Mouse (Mus musculus) lung, postnatal 0 days (tissue): ENCODE data around the gene Cd63. TPM values are rescaled to one million over a fixed set of nuclear protein-coding genes. Genes with fewer than 3 reads are reported as not detected.

Experiments
- ATAC-seq: fragments of 200-750 bp; cut with Nextera tagmentation; 2 replicates; pipeline ENCODE4 v1.8.0; 2017; ENCODE audit warnings: moderate library complexity
- DNase-seq: peaks from one replicate; pipeline ENCODE4 v3.0.0-alpha.2; 2016; ENCODE audit warnings: low spot score
- H3K27ac ChIP-seq: fragments of 300-500 bp; sonication (generic); 2 replicates; pipeline ENCODE4 v1.5.1; 2014; ENCODE audit warnings: antibody characterized with exemption, mild to moderate bottlenecking, low read length, mixed read lengths
- H3K27me3 ChIP-seq: fragments of 300-500 bp; sonication (generic); replicated peaks from 2 replicates; pipeline ENCODE4 v1.6.1; 2014; ENCODE audit warnings: low read length, mixed read lengths; ENCODE audit not compliant: insufficient read depth
- H3K36me3 ChIP-seq: fragments of 300-500 bp; sonication (generic); 2 replicates; pipeline ENCODE4 v1.6.1; 2014; ENCODE audit warnings: low read length, mixed read lengths; ENCODE audit not compliant: insufficient read depth
- H3K4me1 ChIP-seq: fragments of 300-500 bp; sonication (generic); 2 replicates; pipeline ENCODE4 v1.6.1; 2014; ENCODE audit warnings: antibody characterized with exemption, low read depth, low read length, mixed read lengths; ENCODE audit not compliant: insufficient read depth
- H3K4me2 ChIP-seq: fragments of 300-500 bp; sonication (generic); replicated peaks from 2 replicates; pipeline ENCODE4 v1.6.1; 2014; ENCODE audit warnings: low read depth, mild to moderate bottlenecking, low read length, moderate library complexity, mixed read lengths
- H3K4me3 ChIP-seq: fragments of 300-500 bp; sonication (generic); 2 replicates; pipeline ENCODE4 v1.5.1; 2014; ENCODE audit warnings: low read depth, low read length
- H3K9ac ChIP-seq: fragments of 300-500 bp; sonication (generic); replicated peaks from 2 replicates; pipeline ENCODE4 v1.6.1; 2014; ENCODE audit warnings: low read depth, mild to moderate bottlenecking
- H3K9me3 ChIP-seq: fragments of 300-500 bp; sonication (generic); 2 replicates; pipeline ENCODE4 v1.6.1; 2016; ENCODE audit warnings: low read length, mixed read lengths
- CTCF ChIP-seq: IDR thresholded peaks from 2 replicates; pipeline ENCODE4 v1.5.1; 2016; ENCODE audit warnings: antibody characterized with exemption, mild to moderate bottlenecking
- EP300 ChIP-seq: IDR thresholded peaks from 2 replicates; pipeline ENCODE4 v1.6.1; 2016; ENCODE audit warnings: antibody characterized with exemption, mild to moderate bottlenecking, control low read depth
- WGBS: fragments of 180-500 bp; shearing (Covaris S2); extraction: QIAGEN DNeasy Blood & Tissue Kit; methylation state at CpG from one replicate; pipeline ENCODE4 v1.1.7; 2014; 5-methylcytosine and 5-hydroxymethylcytosine counted together
- polyA plus RNA-seq: library from polyadenylated mRNA; unstranded; fragments of >200 nt; fragmentation: Nextera tagmentation; extraction: Ambion mirVana; gene quantifications from 2 replicates; pipeline ENCODE4 v1.2.1, GENCODE M21; 2015

Cd63 gene
- polyA plus RNA-seq, 1 experiment from 2014 or later = 764 TPM

DNA sequence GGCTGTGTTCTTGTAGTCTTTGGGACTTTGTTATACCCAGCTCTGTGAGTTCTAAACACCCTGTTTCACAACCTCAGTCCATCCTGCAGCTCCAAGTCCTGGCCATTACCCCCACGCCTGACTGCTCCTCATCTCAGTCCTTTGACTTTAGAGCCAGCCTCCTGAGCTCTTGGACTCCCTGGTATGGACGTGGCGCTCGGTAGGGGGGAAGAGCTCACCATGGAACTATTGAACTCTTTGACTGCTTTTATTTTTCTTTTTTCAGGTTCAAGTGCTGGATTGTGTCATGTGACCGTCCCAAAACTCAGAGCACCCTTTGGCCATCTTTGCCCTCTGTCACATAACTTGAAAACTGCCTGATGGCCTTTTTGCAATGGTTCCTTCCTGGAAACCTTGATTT, 18.7 kb upstream of the Cd63 start:
- no peaks in the 10 kb centered on the region for H3K9me3 ChIP-seq
- ATAC-seq (no peak), DNase-seq (no peak)
- H3K9ac ChIP-seq = no peak overlapping the region
- H3K27me3 ChIP-seq = no peaks in the 10 kb centered on the region
- no peak overlapping the region for H3K27ac ChIP-seq
- no peak overlapping the region for H3K4me2 ChIP-seq
- 91% methylated on average over 5 of the region's 5 CpGs for WGBS
- H3K4me3 ChIP-seq = no peak overlapping the region
- TF ChIP-seq EP300 (no peak), CTCF (no peak)
- no peaks in the 10 kb centered on the region for H3K4me1 ChIP-seq
- no peaks in the 10 kb centered on the region for H3K36me3 ChIP-seq

DNA sequence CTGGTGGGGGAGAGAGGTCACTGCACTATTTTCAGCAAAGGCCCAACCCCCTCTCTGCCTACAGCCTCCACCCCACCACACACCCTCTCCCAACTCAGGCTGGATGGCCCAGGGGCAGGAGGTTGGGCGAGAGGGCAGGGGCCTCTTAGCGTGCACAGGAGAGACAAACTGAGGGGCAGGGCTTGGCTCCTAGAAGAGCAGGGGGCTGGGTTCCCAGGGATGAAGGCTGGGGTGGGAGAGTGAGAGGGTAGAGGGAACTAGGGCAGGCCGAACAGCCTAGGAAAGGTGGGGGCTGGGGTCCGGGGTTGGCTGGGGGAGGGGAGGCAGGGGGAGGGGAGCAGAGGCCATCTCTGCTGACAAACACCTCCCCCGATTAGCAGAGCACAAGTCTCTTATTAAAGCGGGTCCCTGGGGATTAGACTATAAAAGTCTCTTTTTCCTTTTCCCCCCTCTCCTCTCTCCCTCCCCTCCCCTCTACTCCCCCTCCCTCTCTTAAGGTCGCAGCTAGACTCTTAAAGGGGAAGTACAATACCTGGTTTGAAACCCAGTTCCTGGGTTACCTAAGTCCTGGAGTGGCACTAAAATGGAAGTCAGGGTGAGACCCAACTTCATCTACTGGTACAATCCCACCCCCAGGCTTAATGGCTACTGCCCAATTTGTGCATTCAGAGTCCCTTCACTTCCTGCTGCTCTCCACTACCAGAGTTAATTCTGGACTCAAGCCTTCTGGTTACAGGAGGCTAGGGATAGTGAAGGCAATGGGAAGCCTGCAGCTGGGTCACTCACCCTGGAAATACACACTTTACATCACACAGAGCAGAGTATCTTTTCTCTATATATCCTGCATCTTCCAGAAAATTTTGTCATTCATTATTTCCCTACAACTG, 11.6 kb upstream of the Cd63 start:
- TF ChIP-seq CTCF (no peak), EP300 (no peak)
- Histone ChIP-seq H3K36me3 (no peaks in the 10 kb centered on the region), H3K9ac (no peak overlapping the region), H3K27me3 (peaks cover 5% of the 10 kb centered on the region; the same call in 1 of the 2 replicates), H3K9me3 (no peaks in the 10 kb centered on the region), H3K4me1 (0 out of 2 replicates have a peak, but pooled peaks cover 4% of the 10 kb centered on the region), H3K4me2 (peak overlapping the region; percentile 19; the same call in 1 of the 2 replicates), H3K4me3 (no peak overlapping the region), H3K27ac (no peak overlapping the region)
- WGBS = 20% methylated on average over 5 of the region's 7 CpGs
- no peak for ATAC-seq
- peak; percentile 30 for DNase-seq

DNA sequence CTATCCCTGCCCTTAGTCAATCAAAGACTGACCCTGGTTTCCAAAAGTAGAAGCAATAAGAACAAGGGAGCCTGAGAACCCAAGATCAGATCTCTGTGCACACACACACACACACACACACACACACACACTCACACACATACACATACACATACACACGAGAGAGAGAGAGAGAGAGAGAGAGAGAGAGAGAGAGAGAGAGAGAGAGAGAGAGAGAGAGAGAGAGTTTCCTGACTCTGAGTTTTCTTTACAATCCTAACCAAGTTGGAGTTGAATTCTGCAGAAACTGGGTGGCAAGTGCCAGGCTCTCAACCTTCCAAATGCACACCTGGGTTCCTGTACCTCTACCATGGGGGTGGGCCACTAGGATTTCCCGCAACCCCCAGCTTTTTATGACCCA, 10.9 kb upstream of the Cd63 start:
- Histone ChIP-seq H3K9me3 (no peaks in the 10 kb centered on the region), H3K27ac (no peak overlapping the region), H3K36me3 (no peaks in the 10 kb centered on the region), H3K4me3 (no peak overlapping the region), H3K4me1 (0 out of 2 replicates have a peak, but pooled peaks cover 4% of the 10 kb centered on the region), H3K9ac (no peak overlapping the region), H3K27me3 (peaks cover 5% of the 10 kb centered on the region; the same call in 1 of the 2 replicates), H3K4me2 (no peak overlapping the region)
- WGBS = 48% methylated on average over 2 of the region's 2 CpGs
- ATAC-seq (no peak), DNase-seq (no peak)
- TF ChIP-seq EP300 (no peak), CTCF (no peak)

DNA sequence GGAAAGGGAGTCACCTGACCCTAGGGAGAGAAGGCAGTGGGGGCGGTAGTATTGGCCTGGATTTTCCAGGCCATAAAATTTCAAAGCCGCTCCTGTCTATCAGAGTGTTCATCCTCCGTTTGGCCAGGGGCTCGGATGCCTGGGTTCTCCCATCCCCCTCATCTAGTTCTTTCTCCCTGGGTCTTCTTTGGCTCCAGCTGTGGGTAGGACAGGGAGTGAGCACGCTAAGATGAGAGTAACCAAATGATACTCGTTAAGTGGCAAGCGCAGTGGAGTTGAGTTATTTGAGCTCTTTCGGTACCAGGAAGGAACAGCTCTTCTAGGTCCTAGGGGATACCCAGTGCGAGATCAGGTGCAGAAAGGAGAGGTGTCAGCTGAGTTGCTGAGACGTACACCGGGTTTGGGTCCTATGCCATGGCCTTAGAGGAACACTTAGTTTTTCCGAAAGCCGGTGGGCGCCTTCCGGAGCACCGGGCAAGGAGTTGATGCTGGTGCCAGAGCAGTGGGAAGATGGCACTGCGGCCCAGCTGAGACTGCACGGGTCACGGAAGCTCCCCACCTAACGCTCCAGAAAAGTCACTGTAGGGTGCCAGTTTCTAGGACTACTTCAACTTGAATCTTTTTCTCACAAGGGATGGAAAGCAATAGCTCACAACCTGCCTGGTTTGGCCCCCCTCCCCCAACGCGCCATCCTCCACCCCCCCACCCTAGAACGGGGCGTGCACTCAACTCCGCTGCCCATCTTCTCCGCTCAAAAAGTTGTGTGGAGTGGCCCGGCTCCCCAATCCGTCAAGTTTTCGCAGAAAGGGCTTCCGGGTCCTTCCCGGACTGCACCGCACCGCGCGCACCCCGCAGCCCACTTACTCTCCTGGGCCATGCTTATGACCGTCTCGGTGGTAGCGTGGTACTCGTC, 10.2 kb upstream of the Cd63 start:
- WGBS = 1% methylated on average over 40 of the region's 40 CpGs

DNA sequence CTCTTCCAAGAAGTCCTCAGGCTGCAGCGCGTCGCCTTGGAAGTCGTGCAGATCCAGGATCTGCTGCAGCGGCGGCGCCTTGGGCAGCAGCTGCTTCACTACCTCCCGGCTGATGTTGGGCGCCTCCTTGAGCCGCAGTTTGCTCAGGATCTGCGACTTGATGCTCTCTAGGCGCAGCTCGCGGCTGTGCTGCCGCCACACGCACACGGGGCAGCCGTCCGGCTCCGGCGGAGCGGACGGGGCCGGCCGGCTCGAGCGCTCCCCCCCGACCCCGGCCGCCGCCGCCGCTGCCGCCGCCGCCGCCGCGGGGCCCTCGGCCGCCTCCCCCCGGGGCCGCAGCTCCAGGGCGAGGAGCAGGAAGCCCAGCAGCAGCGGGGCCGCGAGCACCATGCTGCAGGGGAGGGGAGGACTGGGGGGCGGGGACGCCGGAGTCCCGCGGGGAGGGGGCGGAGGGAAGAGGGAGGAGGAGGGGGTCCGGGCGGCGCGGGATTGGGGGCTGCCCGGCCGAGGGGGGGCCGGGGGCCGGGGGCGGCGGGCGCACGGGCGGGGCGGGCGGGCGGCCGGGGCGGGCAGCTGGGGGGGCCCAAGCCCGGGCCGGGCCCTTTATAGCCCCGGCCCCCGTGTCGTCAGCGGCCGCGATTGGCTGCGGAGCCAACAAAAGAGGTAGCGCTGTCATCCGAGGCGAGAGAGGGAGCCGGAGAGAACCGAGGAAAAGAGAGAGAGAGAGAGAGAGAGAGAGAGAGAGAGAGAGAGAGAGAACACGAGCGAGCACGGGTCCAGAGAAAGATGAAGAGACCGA, 9.3 kb upstream of the Cd63 start, which contains the start of gene Gdf11:
TSS of gene Gdf11 (minus strand) at position 423 of the 799 bp plus-strand sequence.
- Histone ChIP-seq H3K4me1 (peaks cover 6% of the 10 kb centered on the region; the same call in 1 of the 2 replicates), H3K4me3 (peak within 1 kb of the TSS; percentile 53), H3K36me3 (no peaks in the 10 kb centered on the region; the same call in 1 of the 2 replicates), H3K27me3 (peaks cover 10% of the 10 kb centered on the region), H3K9ac (peak within 1 kb of the TSS; percentile 39), H3K9me3 (no peaks in the 10 kb centered on the region), H3K27ac (no peak within 1 kb of the TSS), H3K4me2 (peak within 1 kb of the TSS; percentile 97)
- ATAC-seq = peak; percentile 65
- DNase-seq = peak; percentile 64
- under 1% methylated on average over 38 of the region's 89 CpGs for WGBS
- TF ChIP-seq CTCF = peak; percentile 35
- no peak for TF ChIP-seq EP300

More for the DNA sequence above, 10.2 kb upstream of the Cd63 start:
- Histone ChIP-seq H3K9me3 (no peaks in the 10 kb centered on the region), H3K36me3 (no peaks in the 10 kb centered on the region), H3K27ac (no peak overlapping the region), H3K9ac (peak overlapping the region; percentile 39; the same call in 1 of the 2 replicates), H3K4me2 (peak overlapping the region; percentile 97), H3K4me3 (peak overlapping the region; percentile 53), H3K27me3 (peaks cover 5% of the 10 kb centered on the region; the same call in 1 of the 2 replicates), H3K4me1 (peaks cover 4% of the 10 kb centered on the region; the same call in 1 of the 2 replicates)
- ATAC-seq (no peak), DNase-seq (no peak)
- TF ChIP-seq CTCF = no peak
- TF ChIP-seq EP300 = no peak
